Mouse (Mus musculus) MEL (cell line): Measurements from ENCODE around the gene Parpbp.

Experiments used
- CTCF ChIP-seq, 3 experiments: IDR thresholded peaks in 2 of 3; conservative IDR thresholded peaks in 1 of 3; 2 replicates each; pipeline ENCODE4 v1.5.1; 2011 to 2012; ENCODE audit warnings: low read length in 3 of 3, low read depth in 2 of 3, mild to moderate bottlenecking in 2 of 3, improper control_type of control experiment in 1 of 3, inconsistent platforms in 1 of 3, mixed read lengths in 1 of 3, moderate library complexity in 1 of 3; ENCODE audit not compliant: control insufficient read depth in 1 of 3, insufficient read depth in 1 of 3, poor library complexity in 1 of 3, severe bottlenecking in 1 of 3
- GATA1 ChIP-seq: IDR thresholded peaks from 2 replicates; pipeline ENCODE4 v1.6.1; 2011; ENCODE audit warnings: low read depth, low read length, improper control_type of control experiment
- HCFC1 ChIP-seq: IDR thresholded peaks from 2 replicates; pipeline ENCODE4 v1.6.1; 2012; ENCODE audit warnings: low read depth, mild to moderate bottlenecking, inconsistent platforms, low read length, improper control_type of control experiment, moderate library complexity
- MYC ChIP-seq: IDR thresholded peaks from 2 replicates; pipeline ENCODE4 v1.6.1; 2011; ENCODE audit warnings: low read depth, mild to moderate bottlenecking, low read length, improper control_type of control experiment, moderate library complexity
- POLR2A ChIP-seq, 2 experiments: IDR thresholded peaks; 2 replicates each; pipeline ENCODE4 v1.6.1; 2011 to 2012; ENCODE audit warnings: low read length in 2 of 2, mild to moderate bottlenecking in 2 of 2, control low read depth in 1 of 2, improper control_type of control experiment in 1 of 2, low read depth in 1 of 2, moderate library complexity in 1 of 2; ENCODE audit not compliant: control insufficient read depth in 1 of 2, insufficient read depth in 1 of 2, poor library complexity in 1 of 2
- TBP ChIP-seq: IDR thresholded peaks from 2 replicates; pipeline ENCODE4 v1.8.0; 2011; ENCODE audit warnings: low read depth, low read length, improper control_type of control experiment
- USF1 ChIP-seq: IDR thresholded peaks from 2 replicates; pipeline ENCODE4 v1.6.1; 2014; ENCODE audit warnings: low read depth, mild to moderate bottlenecking, inconsistent platforms, low read length, improper control_type of control experiment, moderate library complexity
- ZKSCAN1 ChIP-seq: IDR thresholded peaks from 2 replicates; pipeline ENCODE4 v1.6.1; 2012; ENCODE audit warnings: low read depth, mild to moderate bottlenecking, inconsistent platforms, low read length, improper control_type of control experiment, moderate library complexity

- TF ChIP-seq GATA1 (no peak), USF1 (no peak), MYC (no peak), CTCF (IDR thresholded peaks at IDR 0.05 in 2 of 3, conservative IDR thresholded peaks at IDR 0.05 in 1 of 3; ENCODE audit: control insufficient read depth in 1 of 3, insufficient read depth in 1 of 3, low read depth in 2 of 3, low read length in 3 of 3, poor library complexity in 1 of 3, severe bottlenecking in 1 of 3) (no peak), POLR2A (IDR thresholded peaks at IDR 0.05; ENCODE audit: control insufficient read depth in 1 of 2, insufficient read depth in 1 of 2, low read depth in 1 of 2, low read length in 2 of 2, poor library complexity in 1 of 2) (no peak), HCFC1 (no peak), TBP (no peak), ZKSCAN1 (no peak)
These were observed 15.4 kb upstream of the Parpbp start for GRCm38 (mm10) chr10:88162096-88162495.
